Mouse (Mus musculus): ENCODE measurements around the gene Ccdc84.

- TF ChIP-seq CTCF (IDR thresholded peaks at IDR 0.05; ENCODE audit: borderline replicate concordance, control insufficient read depth, extremely low read depth, insufficient read depth, low read length, poor library complexity) (no peak), POLR2A (IDR thresholded peaks at IDR 0.05; ENCODE audit: control insufficient read depth, extremely low read depth, insufficient read depth, low read length, poor library complexity) (peak; percentile 52)
Observed at GRCm38 (mm10) chr9:44406906-44407751, 11.2 kb downstream of the Ccdc84 start, which contains the start of the genes Rps25 and Trappc4.
